Mouse (Mus musculus): ENCODE results near the gene Pigc. TPM values are rescaled to one million over a fixed set of nuclear protein-coding genes. Genes with fewer than 3 reads are reported as not detected.

Gene Pigc
- total and polyA plus RNA-seq, 2 experiments from 2014 or later: 24.0 to 25.0 TPM

GRCm38 (mm10) chr1:161967936-161968335 lies 1.1 kb upstream of the Pigc start:
- DNase-seq (ENCODE audit: low spot score) (no peak), ATAC-seq (ENCODE audit: insufficient read depth, low read depth) (no peak)
- no peak overlapping the region for H3K4me2 ChIP-seq (ENCODE audit: low read depth, low read length)
- H3K27me3 ChIP-seq (ENCODE audit: control insufficient read depth, insufficient read depth, low read length): no peaks in the 10 kb centered on the region
- no peak overlapping the region for H3K9ac ChIP-seq (replicated peaks; ENCODE audit: low read depth, low read length)
- TF ChIP-seq CTCF (IDR thresholded peaks at IDR 0.05; ENCODE audit: low read depth) (no peak), EP300 (IDR thresholded peaks at IDR 0.05; ENCODE audit: low read depth) (no peak)
- peaks cover 10% of the 10 kb centered on the region; the same call in 1 of the 2 replicates for H3K4me1 ChIP-seq (ENCODE audit: control insufficient read depth, insufficient read depth)
- H3K4me3 ChIP-seq (ENCODE audit: low read depth, low read length): no peak overlapping the region
- no peak overlapping the region for H3K27ac ChIP-seq (ENCODE audit: low read depth)
- WGBS: 45% methylated on average over 2 of the region's 2 CpGs
- no peaks in the 10 kb centered on the region for H3K9me3 ChIP-seq (replicated peaks; ENCODE audit: control insufficient read depth, low read length)
- H3K36me3 ChIP-seq (replicated peaks; ENCODE audit: control insufficient read depth, insufficient read depth, low read length): no peaks in the 10 kb centered on the region

DNA sequence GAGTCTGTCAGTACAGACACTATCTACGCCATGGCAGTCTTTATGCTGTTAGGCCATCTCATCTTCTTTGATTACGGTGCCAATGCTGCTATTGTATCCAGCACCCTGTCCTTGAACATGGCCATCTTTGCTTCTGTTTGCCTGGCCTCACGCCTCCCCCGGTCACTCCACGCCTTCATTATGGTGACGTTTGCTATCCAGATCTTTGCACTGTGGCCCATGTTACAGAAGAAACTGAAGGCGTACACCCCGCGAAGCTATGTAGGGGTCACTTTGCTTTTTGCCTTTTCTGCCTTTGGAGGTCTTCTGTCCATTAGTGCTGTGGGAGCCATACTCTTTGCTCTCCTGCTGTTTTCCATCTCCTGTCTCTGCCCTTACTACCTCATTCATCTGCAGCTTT lies 1.9 kb downstream of the Pigc start:
- H3K9me3 ChIP-seq (replicated peaks; ENCODE audit: control insufficient read depth, low read length): no peaks in the 10 kb centered on the region
- peaks cover 10% of the 10 kb centered on the region; the same call in 1 of the 2 replicates for H3K4me1 ChIP-seq (ENCODE audit: control insufficient read depth, insufficient read depth)
- DNase-seq (ENCODE audit: low spot score): no peak
- H3K27ac ChIP-seq (ENCODE audit: low read depth): no peak overlapping the region
- no peaks in the 10 kb centered on the region for H3K36me3 ChIP-seq (replicated peaks; ENCODE audit: control insufficient read depth, insufficient read depth, low read length)
- no peak for TF ChIP-seq EP300 (IDR thresholded peaks at IDR 0.05; ENCODE audit: low read depth)
- no peak for TF ChIP-seq CTCF (IDR thresholded peaks at IDR 0.05; ENCODE audit: low read depth)
- no peak overlapping the region for H3K4me3 ChIP-seq (ENCODE audit: low read depth, low read length)
- H3K27me3 ChIP-seq (ENCODE audit: control insufficient read depth, insufficient read depth, low read length): no peaks in the 10 kb centered on the region
- ATAC-seq (ENCODE audit: insufficient read depth, low read depth): no peak
- 92% methylated on average over 9 of the region's 9 CpGs for WGBS
- H3K9ac ChIP-seq (replicated peaks; ENCODE audit: low read depth, low read length): no peak overlapping the region
- no peak overlapping the region for H3K4me2 ChIP-seq (ENCODE audit: low read depth, low read length)

DNA sequence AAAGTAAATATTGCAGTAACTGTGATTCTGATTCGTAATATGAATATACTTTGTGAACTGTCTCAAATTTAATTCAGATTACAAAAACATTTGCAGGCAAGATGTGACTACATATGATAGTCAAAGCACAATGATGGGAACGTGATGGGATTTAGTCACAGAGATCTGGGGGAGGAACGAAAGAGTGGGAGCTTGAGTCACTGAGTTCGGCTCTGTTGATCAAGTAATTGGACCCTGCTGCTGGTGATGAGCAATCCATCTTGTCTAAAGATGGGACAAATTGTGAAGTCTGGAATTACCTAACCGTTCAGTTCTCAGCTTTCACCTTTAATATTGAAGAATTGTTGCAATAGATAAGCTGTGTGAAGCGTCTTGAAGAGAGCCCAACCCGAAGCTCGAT lies 3.2 kb downstream of the Pigc start:
- no peak for ATAC-seq (ENCODE audit: insufficient read depth, low read depth)
- Histone ChIP-seq H3K9me3 (replicated peaks; ENCODE audit: control insufficient read depth, low read length) (no peaks in the 10 kb centered on the region), H3K9ac (replicated peaks; ENCODE audit: low read depth, low read length) (no peak overlapping the region), H3K4me2 (ENCODE audit: low read depth, low read length) (no peak overlapping the region), H3K4me1 (ENCODE audit: control insufficient read depth, insufficient read depth) (peaks cover 10% of the 10 kb centered on the region; the same call in 1 of the 2 replicates), H3K4me3 (ENCODE audit: low read depth, low read length) (no peak overlapping the region), H3K27ac (ENCODE audit: low read depth) (no peak overlapping the region), H3K27me3 (ENCODE audit: control insufficient read depth, insufficient read depth, low read length) (no peaks in the 10 kb centered on the region), H3K36me3 (replicated peaks; ENCODE audit: control insufficient read depth, insufficient read depth, low read length) (no peaks in the 10 kb centered on the region)
- DNase-seq (ENCODE audit: low spot score): no peak
- no peak for TF ChIP-seq EP300 (IDR thresholded peaks at IDR 0.05; ENCODE audit: low read depth)
- TF ChIP-seq CTCF (IDR thresholded peaks at IDR 0.05; ENCODE audit: low read depth): no peak
- 87% methylated on average over 8 of the region's 8 CpGs for WGBS

GRCm38 (mm10) chr1:161976255-161977182 lies 7.5 kb downstream of the Pigc start:
- peak; percentile 47; the same call in 1 of the 2 replicates for ATAC-seq (ENCODE audit: insufficient read depth, low read depth)
- TF ChIP-seq EP300 (IDR thresholded peaks at IDR 0.05; ENCODE audit: low read depth): no peak
- TF ChIP-seq CTCF (IDR thresholded peaks at IDR 0.05; ENCODE audit: low read depth): peak; percentile 98
- Histone ChIP-seq H3K9me3 (replicated peaks; ENCODE audit: control insufficient read depth, low read length) (no peaks in the 10 kb centered on the region), H3K9ac (replicated peaks; ENCODE audit: low read depth, low read length) (peak overlapping the region; percentile 16; the same call in 1 of the 2 replicates), H3K27ac (ENCODE audit: low read depth) (no peak overlapping the region), H3K4me2 (ENCODE audit: low read depth, low read length) (no peak overlapping the region), H3K4me1 (ENCODE audit: control insufficient read depth, insufficient read depth) (no peaks in the 10 kb centered on the region), H3K36me3 (replicated peaks; ENCODE audit: control insufficient read depth, insufficient read depth, low read length) (no peaks in the 10 kb centered on the region), H3K27me3 (ENCODE audit: control insufficient read depth, insufficient read depth, low read length) (no peaks in the 10 kb centered on the region), H3K4me3 (ENCODE audit: low read depth, low read length) (no peak overlapping the region)
- DNase-seq (ENCODE audit: low spot score): peak; percentile 89
- WGBS: 41% methylated on average over 16 of the region's 16 CpGs

DNA sequence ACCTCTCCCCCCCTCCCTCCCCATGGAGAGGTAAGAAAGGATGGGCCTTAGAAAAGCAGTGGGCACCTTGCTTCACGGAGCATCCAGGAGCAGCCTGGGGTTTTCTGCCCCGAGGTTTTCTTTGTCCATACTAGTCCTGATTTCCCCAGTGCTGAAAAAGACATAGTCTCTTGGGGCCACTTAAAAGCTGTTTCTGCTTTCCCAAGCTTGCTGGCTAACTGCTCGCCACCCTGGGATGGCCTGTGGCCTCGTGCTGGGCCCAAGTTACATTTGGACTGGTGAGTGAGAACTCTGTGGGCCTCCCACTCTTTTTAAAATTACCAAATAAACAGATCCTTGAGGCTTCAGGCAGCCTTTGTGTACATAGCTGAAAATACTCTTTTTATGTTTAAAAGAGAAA lies 8.3 kb downstream of the Pigc start:
- Histone ChIP-seq H3K9me3 (replicated peaks; ENCODE audit: control insufficient read depth, low read length) (no peaks in the 10 kb centered on the region), H3K4me2 (ENCODE audit: low read depth, low read length) (no peak overlapping the region), H3K27me3 (ENCODE audit: control insufficient read depth, insufficient read depth, low read length) (no peaks in the 10 kb centered on the region), H3K36me3 (replicated peaks; ENCODE audit: control insufficient read depth, insufficient read depth, low read length) (no peaks in the 10 kb centered on the region), H3K4me1 (ENCODE audit: control insufficient read depth, insufficient read depth) (no peaks in the 10 kb centered on the region), H3K27ac (ENCODE audit: low read depth) (no peak overlapping the region), H3K4me3 (ENCODE audit: low read depth, low read length) (no peak overlapping the region), H3K9ac (replicated peaks; ENCODE audit: low read depth, low read length) (no peak overlapping the region)
- DNase-seq (ENCODE audit: low spot score) (no peak), ATAC-seq (ENCODE audit: insufficient read depth, low read depth) (no peak)
- no peak for TF ChIP-seq CTCF (IDR thresholded peaks at IDR 0.05; ENCODE audit: low read depth)
- TF ChIP-seq EP300 (IDR thresholded peaks at IDR 0.05; ENCODE audit: low read depth): no peak
- 70% methylated on average over 4 of the region's 4 CpGs for WGBS
